Mouse (Mus musculus): ENCODE measurements at regions not wholly inside any gene's neighbourhood (a gene's known extent, or its start where the extent isn't known, plus 50 kb on each side); places are given as distances from the start of the nearest gene placed in this dataset.
A peak's percentile ranks its signal among the peaks of the same experiment; 100 is the strongest.

DNA sequence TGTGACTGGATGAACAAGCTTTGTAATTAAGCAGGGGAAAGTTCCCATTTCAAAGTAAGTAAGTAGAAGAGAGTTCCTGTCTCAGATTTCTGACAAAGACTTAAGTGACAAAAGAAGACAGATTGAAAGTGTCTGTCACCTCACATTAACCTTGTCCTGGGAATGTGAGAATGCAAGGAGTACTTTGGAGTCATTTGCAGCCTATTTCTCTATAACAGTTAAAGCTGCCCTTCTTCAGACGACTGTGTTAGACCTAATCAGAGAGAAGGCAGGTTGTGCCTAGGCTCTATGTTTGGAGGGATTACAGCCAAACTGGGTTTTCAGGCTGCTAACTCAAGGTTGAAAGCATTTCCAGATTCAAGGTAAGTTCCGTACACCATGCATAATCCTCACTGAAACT, 446.5 kb downstream of the Pdgfc start:
- no peaks in the 10 kb centered on the region for H3K9me3 ChIP-seq (replicated peaks)
- H3K4me3 ChIP-seq (replicated peaks), result no peak overlapping the region
- no peaks in the 10 kb centered on the region for H3K27me3 ChIP-seq
- peaks cover 4% of the 10 kb centered on the region; the same call in 1 of the 2 replicates for H3K4me1 ChIP-seq
- H3K4me2 ChIP-seq, result no peak overlapping the region
- ATAC-seq (replicated peaks; ENCODE audit: low FRiP score), result peak; percentile 56; the same call in 1 of the 2 replicates
- WGBS, result 48% methylated on average over 2 of the region's 2 CpGs
- H3K9ac ChIP-seq, result no peak overlapping the region
- no peak overlapping the region for H3K27ac ChIP-seq
- no peaks in the 10 kb centered on the region for H3K36me3 ChIP-seq

- no peak overlapping the region for H3K27ac ChIP-seq
- peaks cover 4% of the 10 kb centered on the region; the same call in 1 of the 2 replicates for H3K4me1 ChIP-seq
- no peaks in the 10 kb centered on the region for H3K27me3 ChIP-seq
- no peak overlapping the region for H3K4me2 ChIP-seq
- WGBS, result 49% methylated on average over 2 of the region's 2 CpGs
- no peak overlapping the region for H3K9ac ChIP-seq
- H3K36me3 ChIP-seq, result no peaks in the 10 kb centered on the region
- H3K4me3 ChIP-seq (replicated peaks), result no peak overlapping the region
- no peaks in the 10 kb centered on the region for H3K9me3 ChIP-seq (replicated peaks)
- ATAC-seq (replicated peaks; ENCODE audit: low FRiP score), result peak; percentile 83
Observed at GRCm38 (mm10) chr3:81483363-81483762, 447.1 kb downstream of the Pdgfc start.

DNA sequence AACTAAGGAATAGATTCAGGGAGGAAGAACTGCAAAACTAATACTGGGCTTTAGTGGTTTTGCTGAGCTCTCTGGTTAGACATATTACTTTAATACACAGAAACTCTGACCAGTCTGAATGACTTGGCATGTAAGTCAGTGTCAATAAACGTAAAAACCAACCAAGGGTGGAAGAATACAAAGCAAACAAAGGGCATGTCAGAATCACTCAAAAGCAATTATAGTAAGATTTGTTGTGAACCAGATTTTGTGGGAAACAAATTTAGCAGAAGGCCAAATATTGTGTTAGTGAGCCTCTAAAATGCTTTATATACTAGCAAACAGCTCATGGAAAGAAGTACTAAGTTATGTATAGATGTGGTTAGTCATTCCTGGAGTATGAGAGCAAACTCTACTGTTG, 427.1 kb upstream of the Ctso start:
- 89% methylated on average over 1 of the region's 1 CpGs for WGBS
- H3K27me3 ChIP-seq, result no peaks in the 10 kb centered on the region

GRCm38 (mm10) chr3:81508611-81509010, 423.8 kb upstream of the Ctso start:
- no peaks in the 10 kb centered on the region for H3K4me1 ChIP-seq
- 31% methylated on average over 2 of the region's 2 CpGs for WGBS
- no peaks in the 10 kb centered on the region for H3K36me3 ChIP-seq
- H3K4me3 ChIP-seq (replicated peaks), result no peak overlapping the region
- H3K9me3 ChIP-seq (replicated peaks), result no peaks in the 10 kb centered on the region
- no peak overlapping the region for H3K27ac ChIP-seq
- no peak for ATAC-seq (replicated peaks; ENCODE audit: low FRiP score)
- H3K9ac ChIP-seq, result no peak overlapping the region
- H3K27me3 ChIP-seq, result no peaks in the 10 kb centered on the region
- no peak overlapping the region for H3K4me2 ChIP-seq

More for the DNA sequence above, 427.1 kb upstream of the Ctso start:
- no peak overlapping the region for H3K9ac ChIP-seq
- ATAC-seq (replicated peaks; ENCODE audit: low FRiP score), result no peak
- no peaks in the 10 kb centered on the region for H3K4me1 ChIP-seq
- no peaks in the 10 kb centered on the region for H3K9me3 ChIP-seq (replicated peaks)
- H3K4me3 ChIP-seq (replicated peaks), result no peak overlapping the region
- no peaks in the 10 kb centered on the region for H3K36me3 ChIP-seq
- H3K27ac ChIP-seq, result no peak overlapping the region
- no peak overlapping the region for H3K4me2 ChIP-seq

GRCm38 (mm10) chr3:81521804-81522203, 410.6 kb upstream of the Ctso start:
- H3K9ac ChIP-seq, result no peak overlapping the region
- 72% methylated on average over 4 of the region's 4 CpGs for WGBS
- no peaks in the 10 kb centered on the region for H3K4me1 ChIP-seq
- H3K36me3 ChIP-seq, result no peaks in the 10 kb centered on the region
- no peaks in the 10 kb centered on the region for H3K27me3 ChIP-seq
- H3K4me3 ChIP-seq (replicated peaks), result no peak overlapping the region
- no peaks in the 10 kb centered on the region for H3K9me3 ChIP-seq (replicated peaks)
- no peak overlapping the region for H3K27ac ChIP-seq
- H3K4me2 ChIP-seq, result no peak overlapping the region
- no peak for ATAC-seq (replicated peaks; ENCODE audit: low FRiP score)

- no peaks in the 10 kb centered on the region for H3K9me3 ChIP-seq (replicated peaks)
- no peak overlapping the region for H3K9ac ChIP-seq
- no peaks in the 10 kb centered on the region for H3K4me1 ChIP-seq
- H3K4me2 ChIP-seq, result no peak overlapping the region
- H3K27me3 ChIP-seq, result no peaks in the 10 kb centered on the region
- no peaks in the 10 kb centered on the region for H3K36me3 ChIP-seq
- H3K27ac ChIP-seq, result no peak overlapping the region
- 88% methylated on average over 1 of the region's 1 CpGs for WGBS
- no peak for ATAC-seq (replicated peaks; ENCODE audit: low FRiP score)
- H3K4me3 ChIP-seq (replicated peaks), result no peak overlapping the region
Observed at GRCm38 (mm10) chr3:81530872-81531271, 401.5 kb upstream of the Ctso start.

DNA sequence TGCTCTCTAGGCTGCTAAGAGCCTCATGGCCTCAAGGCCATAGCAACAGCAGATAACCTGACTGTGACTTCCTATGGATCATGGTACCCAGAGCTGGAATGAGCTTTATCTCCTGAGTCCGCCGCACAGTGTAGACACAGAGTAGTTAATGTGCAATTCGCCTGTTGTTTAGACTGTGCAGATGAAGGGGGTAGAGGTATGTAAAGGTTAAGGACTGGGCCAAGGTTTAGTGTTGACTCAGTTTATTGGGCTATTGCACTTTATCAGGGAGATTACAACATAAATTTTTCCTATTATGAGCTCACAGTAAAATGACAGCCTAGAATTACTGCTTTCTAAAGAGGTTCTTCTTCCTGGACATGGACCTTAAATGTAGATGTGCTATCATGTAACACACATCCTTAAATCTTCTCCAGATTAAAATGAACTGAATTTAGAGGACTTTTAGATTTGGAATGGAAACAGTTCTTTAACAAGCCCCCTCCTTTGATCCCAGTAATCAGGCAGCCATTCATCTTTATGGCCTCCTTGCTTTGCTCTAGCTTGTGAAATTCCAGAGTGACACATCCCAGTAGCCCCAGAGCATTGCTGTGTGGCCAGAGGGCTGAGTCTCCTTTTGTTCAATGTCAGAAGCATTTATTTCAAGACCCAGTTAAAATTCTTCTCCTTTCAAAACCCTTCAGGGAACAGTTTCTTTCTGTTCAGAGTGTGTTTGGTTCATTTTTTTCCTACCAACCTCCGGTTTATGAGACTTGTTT, 396.8 kb upstream of the Ctso start:
- H3K4me1 ChIP-seq, result no peaks in the 10 kb centered on the region
- ATAC-seq (replicated peaks; ENCODE audit: low FRiP score), result peak; percentile 86
- H3K36me3 ChIP-seq, result no peaks in the 10 kb centered on the region
- no peak overlapping the region for H3K9ac ChIP-seq
- 40% methylated on average over 4 of the region's 4 CpGs for WGBS
- H3K4me3 ChIP-seq (replicated peaks), result no peak overlapping the region
- H3K9me3 ChIP-seq (replicated peaks), result no peaks in the 10 kb centered on the region
- no peaks in the 10 kb centered on the region for H3K27me3 ChIP-seq
- peak overlapping the region; percentile 45; the same call in 1 of the 2 replicates for H3K27ac ChIP-seq
- no peak overlapping the region for H3K4me2 ChIP-seq

DNA sequence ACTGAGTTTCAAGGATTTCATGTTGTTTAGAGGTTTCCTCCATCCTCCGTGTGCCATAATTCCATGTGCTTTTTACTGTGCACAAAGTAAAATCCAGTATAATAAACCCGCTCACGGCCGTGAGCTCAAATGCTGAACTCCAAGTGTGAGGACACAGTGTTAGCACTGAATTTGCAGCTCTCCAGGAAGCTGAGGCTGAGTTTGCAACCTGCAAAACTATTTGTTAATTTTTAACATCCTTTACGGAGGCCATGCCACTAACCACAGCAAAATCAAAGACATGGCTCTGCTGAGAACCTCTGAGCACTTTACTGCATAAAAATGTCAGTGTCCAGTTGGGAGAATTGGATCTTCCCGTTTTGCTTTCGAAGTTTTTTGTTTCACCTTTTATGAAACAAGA, 377.6 kb upstream of the Ctso start:
- Histone ChIP-seq H3K27me3 (no peaks in the 10 kb centered on the region), H3K27ac (peak overlapping the region; percentile 51; the same call in 1 of the 2 replicates), H3K9me3 (replicated peaks) (no peaks in the 10 kb centered on the region), H3K4me2 (no peak overlapping the region), H3K4me1 (no peaks in the 10 kb centered on the region), H3K4me3 (replicated peaks) (no peak overlapping the region), H3K9ac (no peak overlapping the region), H3K36me3 (no peaks in the 10 kb centered on the region)
- ATAC-seq (replicated peaks; ENCODE audit: low FRiP score), result peak; percentile 77; the same call in 1 of the 2 replicates
- 53% methylated on average over 7 of the region's 7 CpGs for WGBS

- ATAC-seq (replicated peaks; ENCODE audit: low FRiP score), result no peak
- H3K4me2 ChIP-seq, result no peak overlapping the region
- H3K9me3 ChIP-seq (replicated peaks), result no peaks in the 10 kb centered on the region
- no peaks in the 10 kb centered on the region for H3K4me1 ChIP-seq
- no peaks in the 10 kb centered on the region for H3K27me3 ChIP-seq
- H3K4me3 ChIP-seq (replicated peaks), result no peak overlapping the region
- H3K36me3 ChIP-seq, result no peaks in the 10 kb centered on the region
- no peak overlapping the region for H3K9ac ChIP-seq
- no peak overlapping the region for H3K27ac ChIP-seq
- WGBS, result 89% methylated on average over 2 of the region's 2 CpGs
Observed at GRCm38 (mm10) chr3:81562610-81563258, 369.7 kb upstream of the Ctso start.

GRCm38 (mm10) chr3:81563858-81564756, 368.3 kb upstream of the Ctso start:
- no peak for ATAC-seq (replicated peaks; ENCODE audit: low FRiP score)
- no peaks in the 10 kb centered on the region for H3K9me3 ChIP-seq (replicated peaks)
- H3K36me3 ChIP-seq, result no peaks in the 10 kb centered on the region
- 83% methylated on average over 7 of the region's 7 CpGs for WGBS
- H3K27ac ChIP-seq, result no peak overlapping the region
- H3K27me3 ChIP-seq, result no peaks in the 10 kb centered on the region
- no peak overlapping the region for H3K4me3 ChIP-seq (replicated peaks)
- H3K4me2 ChIP-seq, result no peak overlapping the region
- no peaks in the 10 kb centered on the region for H3K4me1 ChIP-seq
- H3K9ac ChIP-seq, result no peak overlapping the region

DNA sequence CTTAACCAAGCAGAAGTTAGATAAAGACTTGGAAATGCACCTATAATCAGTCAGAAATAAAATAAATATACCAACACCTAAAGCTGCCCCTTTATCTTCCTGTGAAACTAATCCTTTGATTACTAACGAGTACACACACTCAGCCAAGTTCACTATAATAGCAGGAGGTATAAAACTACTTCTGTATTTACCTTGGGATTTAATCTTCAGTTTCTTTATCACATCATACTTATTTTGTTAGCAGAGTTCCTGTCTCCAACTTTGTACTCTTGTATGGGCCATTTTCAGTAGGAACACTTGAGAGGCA, 367.7 kb upstream of the Ctso start:
- no peak for ATAC-seq (replicated peaks; ENCODE audit: low FRiP score)
- H3K27ac ChIP-seq, result no peak overlapping the region
- H3K4me2 ChIP-seq, result no peak overlapping the region
- no peaks in the 10 kb centered on the region for H3K27me3 ChIP-seq
- no peaks in the 10 kb centered on the region for H3K4me1 ChIP-seq
- no peaks in the 10 kb centered on the region for H3K9me3 ChIP-seq (replicated peaks)
- no peaks in the 10 kb centered on the region for H3K36me3 ChIP-seq
- H3K9ac ChIP-seq, result no peak overlapping the region
- 83% methylated on average over 1 of the region's 1 CpGs for WGBS
- H3K4me3 ChIP-seq (replicated peaks), result no peak overlapping the region
